In the genomic region with DNA sequence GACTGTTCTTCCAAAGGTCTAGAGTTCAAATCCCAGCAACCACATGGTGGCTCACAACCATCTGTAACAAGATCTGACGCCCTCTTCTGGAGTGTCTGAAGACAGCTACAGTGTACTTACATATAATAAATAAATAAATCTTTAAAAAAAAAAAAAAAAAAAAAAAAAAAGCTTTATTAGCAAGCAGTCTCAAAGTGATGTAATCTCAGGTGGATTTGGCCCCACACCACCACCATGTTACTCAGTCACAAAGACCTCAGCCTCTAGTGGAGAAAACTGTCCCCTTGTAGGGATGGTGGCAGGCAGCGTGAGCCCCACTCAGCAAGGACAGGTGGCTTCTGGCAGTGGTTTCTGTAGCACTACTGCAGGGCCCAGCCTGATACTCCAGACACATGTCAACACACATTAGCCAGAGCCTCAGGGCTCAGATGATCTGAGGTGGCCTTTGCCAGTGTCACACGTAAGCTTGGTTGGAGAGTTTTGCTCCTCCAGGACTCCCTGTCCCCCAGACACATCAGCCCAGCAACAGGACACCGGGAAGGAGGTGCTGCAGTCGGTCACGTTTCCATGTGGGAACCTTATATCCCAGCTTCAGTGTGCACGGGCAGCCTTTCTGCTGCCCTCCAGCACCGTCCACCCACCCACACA, we compare ENCODE assay signal across 1 mouse cellular context.
TF ChIP-seq lines count a peak whose summit lies in the region.

No protein-coding gene starts in this region.

TF ChIP-seq in MEL, 35 proteins besides CTCF, POLR2A, EP300 and RAD21:
- TF ChIP-seq BHLHE40 (IDR thresholded peaks at IDR 0.05; ENCODE audit: borderline replicate concordance, low read depth, low read length) (no peak), CHD2 (IDR thresholded peaks at IDR 0.05; ENCODE audit: low read length) (no peak), TAL1 (IDR thresholded peaks at IDR 0.05; ENCODE audit: low read length) (no peak), ZNF384 (IDR thresholded peaks at IDR 0.05; ENCODE audit: low read depth, low read length) (peak; percentile 71), MAFK (IDR thresholded peaks at IDR 0.05; ENCODE audit: borderline replicate concordance, low read depth, low read length) (no peak), MAZ (IDR thresholded peaks at IDR 0.05; ENCODE audit: low read depth, low read length) (no peak)
